Mouse (Mus musculus) B cell, adult 62 days (primary cell): ENCODE data around the gene Ccl12. TPM values are rescaled to one million over a fixed set of nuclear protein-coding genes. Genes with fewer than 3 reads are reported as not detected.

Experiments used
- total RNA-seq: library from RNA; stranded (reverse); gene quantifications from 4 replicates; pipeline ENCODE4 v1.2.4, GENCODE M21; 2023

Ccl12 gene
- not detected in 4 replicates for total RNA-seq

DNA sequence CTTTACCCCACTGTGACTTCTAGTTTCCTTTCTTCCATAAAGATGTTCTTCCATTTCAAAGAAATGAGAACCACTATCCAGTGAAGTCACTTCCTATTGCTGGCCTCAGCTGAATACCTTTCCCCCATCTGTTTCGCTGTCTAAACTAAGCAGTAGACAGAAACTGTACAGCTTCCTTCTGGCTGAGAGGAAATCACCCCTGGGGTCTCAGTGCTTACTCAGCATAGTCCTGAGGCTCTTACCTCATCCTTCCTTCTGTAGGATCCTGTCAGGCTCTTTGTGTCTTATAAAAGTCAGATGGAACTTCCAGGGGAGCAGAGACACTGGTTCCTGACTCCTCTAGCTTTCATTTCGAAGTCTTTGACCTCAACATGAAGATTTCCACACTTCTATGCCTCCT is at the start of gene Ccl12:
Ccl12 (plus strand) TSS at position 317 of the 400 bp plus-strand sequence.

DNA sequence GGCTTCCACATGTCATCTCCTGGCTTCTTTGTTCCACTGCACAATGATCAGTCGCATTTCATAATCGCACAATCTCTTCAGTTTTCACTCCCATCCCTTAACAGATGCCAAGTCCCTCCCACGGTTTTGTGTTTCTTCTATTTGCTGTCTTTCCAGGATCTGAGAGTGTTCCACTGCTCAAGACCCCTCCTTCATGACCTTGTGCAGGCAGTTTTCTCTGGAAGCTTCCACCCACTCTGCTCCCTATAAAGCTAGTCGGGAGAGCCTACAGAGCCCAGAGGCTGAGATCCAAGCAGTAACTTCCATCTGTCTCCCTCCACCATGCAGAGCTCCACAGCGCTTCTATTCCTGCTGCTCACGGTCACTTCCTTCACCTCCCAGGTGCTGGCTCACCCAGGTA is 44.0 kb upstream of the Ccl12 start, which contains the start of gene Ccl11:
Ccl11 (plus strand) TSS at position 178 of the 400 bp plus-strand sequence.

DNA sequence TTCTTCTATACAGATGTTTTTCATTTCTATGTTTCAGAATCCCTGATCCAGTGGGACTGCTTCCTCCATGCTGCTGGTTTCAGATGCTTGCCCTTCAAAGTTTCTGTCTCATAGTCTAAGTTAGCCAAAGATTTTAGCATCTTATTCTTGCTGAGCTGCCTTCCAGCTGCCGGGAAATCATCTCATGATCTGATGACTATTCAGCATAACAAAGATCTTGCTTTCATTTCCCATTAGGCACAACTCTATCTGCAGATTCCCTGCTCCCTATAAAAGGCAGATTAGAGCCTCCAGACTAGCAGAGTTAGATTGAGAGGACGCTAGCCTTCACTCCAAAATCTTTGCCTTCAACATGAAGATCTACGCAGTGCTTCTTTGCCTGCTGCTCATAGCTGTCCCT is 13.2 kb downstream of the Ccl12 start, which contains the start of gene Ccl8:
Ccl8 (plus strand) TSS at position 301 of the 400 bp plus-strand sequence.

Other genes with a start within 250 kb of the Ccl12 start
- not detected in 4 replicates for gene 5530401A14Rik, start 241.2 kb upstream of the Ccl12 start, total RNA-seq
- not detected in 4 replicates for gene Asic2, start 133.4 kb upstream of the Ccl12 start, total RNA-seq
- not detected in 4 replicates for gene Ccl2, start 66.3 kb upstream of the Ccl12 start, total RNA-seq
- gene Gm17268, start 63.3 kb upstream of the Ccl12 start, total RNA-seq: not detected in 4 replicates
- gene Ccl7, start 56.1 kb upstream of the Ccl12 start, total RNA-seq: not detected in 4 replicates
- not detected in 4 replicates for gene Ccl11, start 44.0 kb upstream of the Ccl12 start, total RNA-seq
- not detected in 4 replicates for gene Ccl8, start 13.3 kb downstream of the Ccl12 start, total RNA-seq
- not detected in 4 replicates for gene Ccl1, start 203.8 kb downstream of the Ccl12 start, total RNA-seq